ENCODE assay signal across 8 mouse cellular contexts in the genomic region with DNA sequence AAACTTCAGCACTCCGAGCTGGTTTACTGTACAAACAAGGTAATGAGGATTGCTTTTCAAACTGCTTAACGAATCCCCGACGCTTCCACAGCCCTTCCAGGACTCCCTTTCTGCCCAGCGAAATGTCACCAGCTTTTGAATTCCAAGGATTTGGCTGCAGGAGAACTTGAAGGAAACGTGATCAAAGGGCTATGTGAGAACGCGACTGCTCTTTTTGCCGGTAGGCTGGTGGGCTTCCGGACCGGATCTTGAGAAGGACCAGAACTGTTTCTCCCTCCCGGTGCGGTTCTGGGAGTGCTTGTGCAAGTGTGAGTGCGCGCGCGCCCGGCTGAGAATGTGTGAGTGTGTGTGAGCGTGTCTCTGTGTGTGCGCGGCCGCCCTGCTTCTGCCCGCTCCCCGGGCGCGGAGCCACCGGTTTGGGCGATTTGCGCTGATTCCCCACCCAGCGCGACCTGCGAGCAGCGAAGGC. TPM values are rescaled to one million over a fixed set of nuclear protein-coding genes. Genes with fewer than 3 reads are reported as not detected.
DNase-seq lines count a peak whose midpoint lies in the region; ATAC-seq lines count a peak whose summit lies in the region.

No protein-coding gene starts in this region.

- H3K9ac ChIP-seq in hindbrain, embryonic 16.5 days (ENCODE audit: low read depth, low read length), result peak overlapping the region; percentile 90
- no peak overlapping the region for H3K9ac ChIP-seq in liver, embryonic 12.5 days
- no peak overlapping the region for H3K9ac ChIP-seq in stomach, embryonic 15.5 days

- no peaks in the 10 kb centered on the region for H3K36me3 ChIP-seq in embryonic facial prominence, embryonic 10.5 days (replicated peaks)
- H3K36me3 ChIP-seq in hindbrain, embryonic 16.5 days (ENCODE audit: control insufficient read depth, insufficient read depth, low read length), result no peaks in the 10 kb centered on the region
- H3K36me3 ChIP-seq in liver, embryonic 12.5 days, result no peaks in the 10 kb centered on the region
- H3K36me3 ChIP-seq in stomach, embryonic 15.5 days, result no peaks in the 10 kb centered on the region

- H3K4me3 ChIP-seq in embryonic facial prominence, embryonic 10.5 days, result peak overlapping the region; percentile 70
- peak overlapping the region; percentile 85 for H3K4me3 ChIP-seq in hindbrain, embryonic 16.5 days (ENCODE audit: low read length)
- no peak overlapping the region for H3K4me3 ChIP-seq in liver, embryonic 12.5 days
- H3K4me3 ChIP-seq in stomach, embryonic 15.5 days (replicated peaks), result peak overlapping the region; percentile 51

- peak; percentile 16 to 23 for DNase-seq in kidney, postnatal 4 days
- no peak for DNase-seq in kidney, postnatal 25 days
- DNase-seq in embryonic facial prominence, embryonic 10.5 days (ENCODE audit: low spot score), result peak; percentile 56
- DNase-seq in urinary bladder, postnatal 25 days (ENCODE audit: low spot score), result no peak
- DNase-seq in kidney, adult 8-10 months, result no peak

- no peak for ATAC-seq in hindbrain, embryonic 16.5 days
- ATAC-seq in liver, embryonic 12.5 days, result no peak
- no peak for ATAC-seq in stomach, embryonic 15.5 days (ENCODE audit: insufficient read depth, low FRiP score, low read depth)

- under 1% methylated on average over 33 of the region's 33 CpGs for WGBS in embryonic facial prominence, embryonic 10.5 days
- under 1% methylated on average over 33 of the region's 33 CpGs for WGBS in hindbrain, embryonic 16.5 days
- WGBS in liver, embryonic 12.5 days (ENCODE audit: insufficient replicate concordance), result 3% methylated on average over 33 of the region's 33 CpGs
- WGBS in stomach, embryonic 15.5 days, result under 1% methylated on average over 33 of the region's 33 CpGs

- no peak overlapping the region for H3K27ac ChIP-seq in embryonic facial prominence, embryonic 10.5 days (replicated peaks)
- H3K27ac ChIP-seq in hindbrain, embryonic 16.5 days (ENCODE audit: low read depth, low read length), result peak overlapping the region; percentile 94
- no peak overlapping the region for H3K27ac ChIP-seq in liver, embryonic 12.5 days
- H3K27ac ChIP-seq in stomach, embryonic 15.5 days, result no peak overlapping the region

- H3K4me2 ChIP-seq in hindbrain, embryonic 16.5 days (ENCODE audit: low read length), result peak overlapping the region; percentile 73
- peak overlapping the region; percentile 65 for H3K4me2 ChIP-seq in liver, embryonic 12.5 days
- H3K4me2 ChIP-seq in stomach, embryonic 15.5 days, result peak overlapping the region; percentile 85

- H3K9me3 ChIP-seq in embryonic facial prominence, embryonic 10.5 days, result no peaks in the 10 kb centered on the region
- H3K9me3 ChIP-seq in hindbrain, embryonic 16.5 days (ENCODE audit: control insufficient read depth, low read length), result no peaks in the 10 kb centered on the region
- no peaks in the 10 kb centered on the region for H3K9me3 ChIP-seq in liver, embryonic 12.5 days (replicated peaks)
- no peaks in the 10 kb centered on the region for H3K9me3 ChIP-seq in stomach, embryonic 15.5 days

- peaks cover 68% of the 10 kb centered on the region for H3K27me3 ChIP-seq in embryonic facial prominence, embryonic 10.5 days (replicated peaks; ENCODE audit: low read depth, poor library complexity, severe bottlenecking)
- H3K27me3 ChIP-seq in hindbrain, embryonic 16.5 days (replicated peaks; ENCODE audit: control insufficient read depth, insufficient read depth, low read length), result no peaks in the 10 kb centered on the region
- peaks cover 62% of the 10 kb centered on the region for H3K27me3 ChIP-seq in liver, embryonic 12.5 days (replicated peaks)
- peaks cover 35% of the 10 kb centered on the region for H3K27me3 ChIP-seq in stomach, embryonic 15.5 days (replicated peaks)

- peaks cover 27% of the 10 kb centered on the region for H3K4me1 ChIP-seq in embryonic facial prominence, embryonic 10.5 days
- no peaks in the 10 kb centered on the region; the same call in none of the 2 replicates for H3K4me1 ChIP-seq in hindbrain, embryonic 16.5 days (ENCODE audit: control insufficient read depth, insufficient read depth, low read depth, low read length)
- H3K4me1 ChIP-seq in liver, embryonic 12.5 days, result no peaks in the 10 kb centered on the region
- peaks cover 9% of the 10 kb centered on the region for H3K4me1 ChIP-seq in stomach, embryonic 15.5 days

RNA-seq across cellular contexts. Expression of gene Lrfn5, which starts 1.3 kb away (rescaled TPM):
- polyA plus RNA-seq in embryonic facial prominence, embryonic 10.5 days (2016; fragmentation: Nextera tagmentation; extraction: Ambion mirVana), result 0.69 and 1.3 TPM in 2 replicates
- 79.0 and 81.8 TPM in 2 replicates for polyA plus RNA-seq in hindbrain, embryonic 16.5 days (2015; fragmentation: Nextera tagmentation; extraction: Ambion mirVana)
- 0.33 and 0.35 TPM in 2 replicates for polyA plus RNA-seq in liver, embryonic 12.5 days (2016; fragmentation: Nextera tagmentation; extraction: Ambion mirVana)
- 1.0 and 1.2 TPM in 2 replicates for polyA plus RNA-seq in stomach, embryonic 15.5 days (2015; fragmentation: Nextera tagmentation; extraction: Ambion mirVana)

Comparison
In these comparisons a context has a peak if more than half of its experiments do, and no peak if none do; other contexts are left out.
1. DNase-seq: peak in kidney, postnatal 4 days (2 of 2) and embryonic facial prominence, embryonic 10.5 days (single experiment); none in kidney, postnatal 25 days (0 of 2), urinary bladder, postnatal 25 days (single experiment) and kidney, adult 8-10 months (0 of 2).
2. RNA of gene Lrfn5, which starts 1.3 kb away (polyA plus RNA-seq): 79.0 to 81.8 TPM in hindbrain, embryonic 16.5 days; 0.69 to 1.3 TPM in embryonic facial prominence, embryonic 10.5 days, 1.0 to 1.2 TPM in stomach, embryonic 15.5 days and 0.33 to 0.35 TPM in liver, embryonic 12.5 days; every median in the first group is over 10 times any median in the second.
3. Peak in every context shown above with its lines, with median percentiles within 50 percentile points of each other: H3K4me2 ChIP-seq.